Mouse (Mus musculus) cortical plate, adult 2 months (tissue): ENCODE results near the gene Spryd4.

Experiments used
- CTCF ChIP-seq: fragments of 200-500 bp; IDR thresholded peaks from 2 replicates; pipeline ENCODE4 v1.5.1; 2011; ENCODE audit warnings: mild to moderate bottlenecking, control low read depth, low read length; ENCODE audit not compliant: insufficient read depth; ENCODE audit errors: extremely low read depth
- POLR2A ChIP-seq: fragments of 200-500 bp; IDR thresholded peaks from 2 replicates; pipeline ENCODE4 v1.6.1; 2011; ENCODE audit warnings: mild to moderate bottlenecking, low read length, control low read depth; ENCODE audit not compliant: insufficient read depth; ENCODE audit errors: extremely low read depth

DNA sequence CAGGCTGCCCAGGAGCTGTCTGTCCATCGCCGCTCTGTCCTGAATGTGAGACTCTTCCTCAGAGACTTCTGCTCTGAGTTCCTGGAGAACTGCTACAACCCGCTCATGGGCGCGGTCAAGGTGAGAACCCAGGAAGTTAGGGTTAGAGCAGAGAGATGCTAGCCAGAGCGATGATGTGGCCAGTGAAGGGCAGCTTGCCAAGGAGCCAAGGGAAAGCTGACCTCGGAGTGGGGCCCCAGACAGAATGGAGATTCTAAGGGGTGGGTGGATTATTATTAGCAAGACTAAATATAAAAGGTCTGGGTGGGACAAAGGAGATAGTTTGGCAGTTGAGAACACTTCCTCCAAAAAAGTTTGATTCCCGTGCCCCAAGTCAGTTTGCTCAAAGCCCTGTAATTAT is 31.6 kb upstream of the Spryd4 start:
- TF ChIP-seq CTCF (no peak), POLR2A (no peak)
